Mouse (Mus musculus): ENCODE measurements around the gene Tulp2.

DNA sequence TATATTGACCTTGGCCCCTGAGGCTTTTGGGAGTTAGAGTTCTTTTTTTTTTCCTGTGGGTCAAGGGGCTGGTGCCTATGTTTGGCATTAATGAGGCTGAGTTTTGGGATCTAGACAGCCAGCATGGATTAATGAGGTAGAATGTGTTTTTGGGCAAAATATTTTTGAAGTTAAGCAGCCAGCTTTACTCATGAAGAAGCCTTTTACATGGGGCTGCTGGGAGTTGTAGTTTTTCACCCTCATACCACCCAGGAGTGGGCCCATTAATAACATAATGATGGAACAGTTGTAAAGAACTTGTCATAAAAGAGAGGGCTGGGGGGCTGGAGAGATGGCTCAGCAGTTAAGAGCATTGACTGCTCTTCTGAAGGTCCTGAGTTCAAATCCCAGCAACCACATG lies 35.1 kb upstream of the Tulp2 start:
- TF ChIP-seq POLR2A (IDR thresholded peaks at IDR 0.05; ENCODE audit: borderline replicate concordance, extremely low read depth, low read depth, low read length) (no peak), CTCF (IDR thresholded peaks at IDR 0.05; ENCODE audit: insufficient read depth, low read length) (no peak)
